Mouse (Mus musculus): Measurements from ENCODE around the gene Foxp1.

- TF ChIP-seq CTCF (IDR thresholded peaks at IDR 0.05; ENCODE audit: low read depth) (no peak), EP300 (IDR thresholded peaks at IDR 0.05; ENCODE audit: low read depth) (no peak)
Observed at GRCm38 (mm10) chr6:99328634-99329033, 193.9 kb downstream of the Foxp1 start.
